Mouse (Mus musculus) G1E (cell line): ENCODE data around the gene Igf1.

Experiments
- CTCF ChIP-seq: IDR thresholded peaks from 2 replicates; pipeline ENCODE4 v1.5.1; 2012; ENCODE audit warnings: low read depth, low read length, inconsistent platforms, mixed read lengths
- GATA1 ChIP-seq: IDR thresholded peaks from 2 replicates; pipeline ENCODE4 v1.6.1; 2012; ENCODE audit warnings: borderline replicate concordance, low read length, inconsistent platforms, mixed read lengths

- TF ChIP-seq CTCF (no peak), GATA1 (no peak)
Measured at GRCm38 (mm10) chr10:87839454-87839853, 18.6 kb upstream of the Igf1 start.
